Mouse (Mus musculus) left cerebral cortex, adult 9 months (tissue): ENCODE measurements around the gene Ormdl3.

Source experiments
- DNase-seq, 2 experiments: peaks; one replicate each; pipeline ENCODE4 v3.0.0; 2022; ENCODE audit warnings: low spot score in 2 of 2

Ormdl3 gene

GRCm38 (mm10) chr11:98588833-98589281 lies 1.7 kb upstream of the Ormdl3 start:
- DNase-seq: no peak

DNA sequence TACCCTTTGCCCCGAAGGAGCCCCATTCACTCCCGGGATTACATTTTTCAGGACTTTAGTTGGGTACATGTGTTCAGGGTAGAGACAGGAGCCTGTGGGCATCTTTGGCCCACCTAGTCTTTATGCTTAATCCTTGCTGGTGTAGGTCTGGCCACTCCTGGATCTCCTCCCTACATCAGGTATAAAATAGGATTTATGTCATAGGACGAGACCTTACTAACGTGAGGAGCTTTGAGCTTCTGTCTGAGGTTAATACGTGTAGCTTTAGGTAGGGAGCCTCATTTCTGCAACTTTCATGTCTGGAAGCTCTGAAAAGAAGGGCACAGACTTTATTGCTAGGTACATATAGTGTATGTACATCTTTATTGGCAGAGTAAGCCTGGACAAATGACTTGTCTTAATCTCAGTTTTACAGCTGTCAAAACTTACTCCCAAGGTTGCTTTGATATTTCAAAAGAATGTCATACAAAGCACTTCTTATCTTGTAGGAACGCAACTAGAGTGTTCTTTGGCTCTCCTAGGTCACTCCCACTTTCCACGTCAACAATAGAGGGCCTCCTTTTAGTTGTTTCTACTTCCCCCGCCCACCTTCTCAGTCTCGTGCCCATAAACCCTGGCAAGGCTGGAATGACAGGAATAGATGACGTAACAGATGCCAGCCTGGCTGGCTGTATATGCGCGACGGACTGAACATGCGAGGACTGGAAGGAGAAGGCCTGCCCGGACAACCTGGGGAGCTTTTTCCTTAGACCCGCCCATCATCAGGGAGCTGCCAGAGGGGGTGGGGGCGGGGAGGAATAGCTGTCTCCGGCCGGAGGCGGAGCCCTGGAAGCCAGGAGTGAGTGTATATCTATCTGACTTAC lies 747 bp upstream of the Ormdl3 start:
- peak in 1 of 2 experiments; percentile 58 for DNase-seq

DNA sequence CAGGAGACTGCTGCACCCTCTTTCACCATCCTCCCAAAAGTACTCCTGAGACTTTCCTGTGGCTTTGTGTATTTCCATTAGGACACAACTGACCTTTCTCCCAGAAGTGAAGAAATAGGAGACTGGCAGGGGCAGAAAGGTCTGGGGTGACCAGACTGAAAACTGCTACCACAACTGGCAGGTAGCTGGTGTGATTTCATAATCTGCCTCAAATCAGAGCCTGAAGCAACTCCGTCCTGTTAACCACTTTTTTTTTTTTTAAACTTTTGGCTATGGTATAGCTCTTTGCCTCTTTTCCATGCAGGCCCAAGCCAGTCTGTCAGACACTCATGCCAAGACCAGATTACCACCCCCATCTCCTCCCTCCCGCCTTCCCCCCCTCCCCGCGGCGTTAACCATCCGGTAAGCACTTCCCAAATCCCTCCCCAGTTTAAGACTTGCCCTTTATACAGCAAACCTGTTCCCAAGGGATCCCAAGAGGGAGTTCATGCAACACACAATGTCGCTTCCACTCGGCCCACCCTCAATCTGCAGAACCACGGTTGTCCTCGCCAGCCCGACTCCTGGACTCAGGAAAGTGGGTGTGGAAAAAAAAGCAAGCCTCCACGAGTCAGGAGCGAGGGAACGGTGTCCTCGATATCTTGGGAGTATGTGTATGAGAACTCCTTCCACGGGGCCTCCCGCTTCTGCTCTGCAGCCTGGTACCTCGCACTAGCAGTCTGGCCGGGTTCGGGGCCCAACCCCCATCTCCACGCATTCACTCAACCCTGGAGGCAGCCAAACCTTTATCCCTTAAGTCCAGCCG lies 879 bp downstream of the Ormdl3 start:
- DNase-seq: no peak

- no peak for DNase-seq
Observed at GRCm38 (mm10) chr11:98584629-98585177, 2.5 kb downstream of the Ormdl3 start.

DNA sequence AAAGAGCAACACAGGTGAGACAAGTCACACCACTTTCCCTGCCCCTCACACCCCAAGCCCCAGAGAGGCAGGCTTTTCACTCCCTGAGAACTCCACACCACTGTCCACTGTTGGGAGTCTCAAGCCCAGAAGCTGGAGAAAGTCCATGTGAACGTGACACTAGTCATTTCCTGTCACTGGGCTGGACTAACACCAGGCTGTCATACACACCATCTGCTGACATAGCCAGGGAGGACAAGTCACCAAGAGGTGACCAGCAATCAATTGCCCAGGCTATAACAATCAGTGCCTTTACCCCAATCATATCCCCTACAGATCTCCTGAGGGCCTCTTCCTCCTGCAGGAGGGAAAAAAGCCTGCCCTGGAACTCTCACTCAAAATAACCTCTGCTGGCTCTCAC lies 3.0 kb downstream of the Ormdl3 start:
- no peak for DNase-seq

- DNase-seq: no peak
Observed at GRCm38 (mm10) chr11:98583571-98583970, 3.6 kb downstream of the Ormdl3 start.

DNA sequence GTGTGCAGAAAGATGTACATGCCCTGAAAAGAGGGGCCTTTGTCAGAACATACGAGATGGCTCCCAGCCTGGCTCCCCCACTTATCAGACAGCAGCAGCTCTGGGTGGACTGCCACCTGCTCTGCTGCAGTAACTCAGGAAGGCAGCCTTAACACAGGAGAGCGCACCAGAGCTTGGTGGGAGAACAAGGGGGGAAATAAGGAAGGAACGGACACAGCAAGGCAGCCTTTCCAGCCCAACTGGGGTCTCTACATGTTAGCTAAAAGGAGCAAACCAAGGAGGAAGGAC lies 4.0 kb downstream of the Ormdl3 start:
- no peak for DNase-seq

DNA sequence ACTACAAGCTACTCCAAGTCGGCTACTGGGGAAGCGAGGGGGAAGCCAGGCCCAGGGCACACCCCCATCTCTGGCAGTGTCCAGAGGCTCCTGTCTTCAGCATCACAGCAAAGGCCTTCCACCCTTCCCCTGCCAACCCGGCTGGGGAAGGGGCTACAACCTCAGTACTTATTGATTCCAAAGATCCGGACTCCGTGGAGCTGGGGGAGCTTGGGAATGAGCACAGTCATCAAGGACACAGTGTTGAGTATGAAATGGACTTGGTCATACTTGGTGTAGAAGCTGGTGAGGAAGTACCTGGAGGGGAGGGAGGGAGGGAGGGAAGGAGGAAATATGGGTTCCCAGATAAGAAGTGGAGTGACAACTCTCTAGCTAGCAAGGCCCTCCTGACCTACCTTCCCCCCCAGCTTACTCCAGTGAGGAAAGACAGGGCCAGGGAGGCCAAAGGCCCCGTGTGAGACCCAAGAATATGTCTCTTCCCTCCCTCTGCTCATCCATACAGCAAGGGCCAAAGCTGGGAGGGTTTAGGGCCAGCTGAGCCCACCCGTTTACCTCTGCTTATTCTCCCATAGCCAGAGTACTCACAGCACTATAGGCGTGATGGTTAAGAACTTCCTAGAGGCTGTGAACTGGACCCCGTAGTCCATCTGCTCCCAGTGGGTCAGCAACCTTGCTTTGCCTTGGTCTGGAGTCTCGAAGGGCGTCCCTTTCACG lies 4.5 kb downstream of the Ormdl3 start:
- DNase-seq: no peak

DNA sequence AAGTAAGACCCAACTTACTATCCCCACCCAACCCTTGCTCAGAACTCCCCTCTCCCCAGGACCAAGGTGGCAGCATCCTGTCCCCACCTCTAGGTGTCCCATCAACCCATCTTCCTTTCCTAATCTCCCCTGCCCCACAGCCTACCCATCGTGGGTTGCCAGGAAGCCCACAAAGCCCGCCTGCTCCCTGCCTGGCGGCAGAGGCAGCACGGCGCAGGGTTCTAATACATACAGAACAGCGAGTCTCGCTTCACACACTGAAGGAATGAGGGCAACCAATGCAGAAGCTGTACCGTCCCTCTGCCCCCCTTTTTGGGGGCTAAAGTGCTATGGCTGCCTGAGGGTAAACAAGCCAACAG lies 5.2 kb downstream of the Ormdl3 start:
- DNase-seq: no peak

DNA sequence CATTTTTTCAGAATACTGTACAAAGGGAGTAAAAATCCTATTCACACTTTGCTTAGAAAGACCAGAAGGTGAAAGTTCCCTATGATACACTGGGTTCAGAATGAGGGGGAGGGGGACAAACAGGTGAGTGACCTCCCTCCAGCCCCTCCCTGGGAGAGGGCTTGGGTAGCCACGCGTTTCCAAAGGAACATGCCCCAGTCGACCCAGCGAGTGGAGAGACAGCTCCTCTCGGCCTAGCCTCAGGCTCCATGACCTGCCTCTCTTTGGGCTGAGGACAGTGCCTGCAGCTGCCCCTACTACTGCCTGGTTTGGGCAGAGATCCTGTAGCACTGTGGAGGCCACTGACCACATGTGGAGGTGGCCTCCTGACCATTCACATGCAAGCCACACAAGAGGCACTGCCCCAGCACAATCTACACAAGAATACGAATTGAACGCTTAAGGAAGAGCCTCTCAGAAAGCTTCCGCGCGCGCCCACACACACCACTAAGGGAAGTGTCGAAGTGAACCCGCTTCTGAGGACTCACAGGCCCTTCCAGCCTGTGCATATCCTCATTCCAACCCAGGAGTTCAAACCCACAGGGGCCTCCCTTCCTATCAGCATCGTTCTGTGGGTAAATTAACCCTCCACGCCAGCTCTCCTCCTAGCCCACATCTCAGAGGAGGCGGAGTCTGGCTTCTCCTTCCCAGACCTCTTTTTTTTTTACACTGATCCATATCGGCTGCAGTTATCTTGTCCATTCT lies 5.7 kb downstream of the Ormdl3 start:
- no peak for DNase-seq

DNA sequence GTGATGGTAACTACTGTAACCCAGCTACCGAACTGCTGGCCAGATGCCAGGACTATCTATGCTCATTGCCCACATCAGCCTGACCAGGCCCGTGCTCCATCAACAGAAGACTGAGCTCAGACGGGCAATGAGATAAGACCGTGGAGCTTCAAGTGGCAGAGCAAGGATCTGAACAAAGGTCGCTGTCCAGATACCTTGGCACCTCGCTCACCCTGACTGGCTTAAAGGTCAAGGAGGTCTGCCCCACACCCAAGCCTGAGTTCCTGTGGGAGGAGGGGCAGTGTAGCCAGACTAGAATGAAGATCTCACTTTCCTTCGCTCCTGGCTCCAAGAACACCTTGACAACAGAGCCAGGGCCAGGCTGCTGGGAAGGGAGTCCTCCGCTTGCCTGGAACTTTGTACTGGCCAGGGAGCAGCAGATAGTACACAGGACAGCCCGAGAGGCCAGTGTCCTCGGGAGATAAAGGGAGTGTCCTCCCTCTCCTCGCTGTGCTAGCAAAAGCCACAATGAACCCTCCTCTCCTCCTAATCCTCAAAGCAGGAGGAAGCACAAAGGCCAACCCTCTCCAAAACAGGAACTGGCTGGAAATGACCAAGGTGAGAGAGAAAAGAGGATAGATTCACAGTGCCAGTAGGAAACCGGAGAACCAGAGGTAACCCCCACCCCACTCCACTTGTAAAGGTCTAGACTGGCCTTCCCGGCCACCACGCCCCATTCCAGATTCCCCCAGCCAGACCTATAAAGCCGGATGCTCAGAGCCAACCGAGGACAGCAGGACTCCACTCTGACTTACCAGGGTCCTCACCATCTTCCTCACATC lies 6.7 kb downstream of the Ormdl3 start:
- no peak for DNase-seq

DNA sequence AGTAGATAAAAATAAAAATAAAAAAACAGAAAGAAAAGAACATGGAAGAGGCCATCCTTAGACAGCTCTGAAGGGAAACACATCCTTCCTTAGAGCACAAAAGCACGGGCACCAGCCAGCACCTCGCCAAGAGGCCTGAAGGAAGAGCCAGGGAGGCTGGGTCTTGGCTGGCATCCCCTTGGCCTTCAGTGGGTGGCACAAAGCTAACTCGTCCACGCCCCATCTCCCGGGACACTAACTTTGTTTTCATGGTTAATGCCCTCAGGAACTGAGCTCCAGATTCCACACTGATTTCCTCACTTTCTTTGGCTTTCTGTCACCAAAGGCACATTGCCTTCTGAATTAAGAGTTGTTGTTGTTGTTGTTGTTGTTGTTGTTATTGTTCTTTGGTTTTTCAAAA lies 9.4 kb downstream of the Ormdl3 start:
- DNase-seq: no peak

DNA sequence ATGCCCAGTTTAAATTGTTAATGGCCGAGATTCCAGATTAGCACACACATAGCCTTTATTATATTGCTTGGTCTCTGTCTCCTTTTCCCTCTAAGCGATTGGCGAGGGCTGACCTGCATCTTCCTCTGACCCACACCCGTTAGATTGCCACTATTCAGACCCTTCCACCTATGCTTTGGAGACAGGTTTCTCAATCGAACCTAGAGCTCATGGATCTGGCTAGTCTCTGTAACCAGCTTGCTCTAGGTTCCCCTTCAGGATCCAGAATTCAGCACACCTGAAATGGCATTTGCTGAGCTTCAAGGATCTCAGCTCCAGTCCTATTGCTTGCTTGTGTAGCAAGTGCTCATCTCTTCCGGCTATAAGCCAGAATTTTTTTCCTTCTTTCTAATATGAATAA lies 17.7 kb downstream of the Ormdl3 start:
- no peak for DNase-seq

GRCm38 (mm10) chr11:98568326-98568725 lies 18.8 kb downstream of the Ormdl3 start:
- DNase-seq: no peak

DNA sequence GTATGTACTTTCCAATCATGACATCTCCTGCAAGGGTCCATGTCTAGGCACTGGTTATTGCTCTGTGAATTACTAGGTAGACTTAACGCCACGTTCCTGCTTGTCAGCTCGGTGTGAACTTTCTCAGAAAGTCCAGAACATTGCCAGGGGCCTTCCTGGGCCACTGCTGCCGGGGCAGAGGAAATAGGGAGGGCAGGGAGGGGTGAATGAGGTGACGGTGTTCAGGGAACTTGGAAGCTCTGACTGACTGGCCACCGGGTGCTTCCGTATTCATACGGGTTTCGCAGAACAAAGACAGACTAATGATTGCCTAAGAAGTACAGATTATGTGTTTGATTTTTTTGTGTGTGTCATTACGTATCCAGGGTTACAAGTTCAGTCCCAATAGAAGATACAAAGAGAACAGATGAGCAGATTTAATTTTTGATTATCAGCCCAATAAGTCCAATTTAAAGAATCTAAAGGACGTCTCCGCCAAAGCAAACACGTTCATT lies 23.2 kb downstream of the Ormdl3 start:
- DNase-seq: no peak

GRCm38 (mm10) chr11:98563025-98563424 lies 24.1 kb downstream of the Ormdl3 start:
- no peak for DNase-seq

- DNase-seq: no peak
Observed at GRCm38 (mm10) chr11:98560942-98561341, 26.2 kb downstream of the Ormdl3 start.

DNA sequence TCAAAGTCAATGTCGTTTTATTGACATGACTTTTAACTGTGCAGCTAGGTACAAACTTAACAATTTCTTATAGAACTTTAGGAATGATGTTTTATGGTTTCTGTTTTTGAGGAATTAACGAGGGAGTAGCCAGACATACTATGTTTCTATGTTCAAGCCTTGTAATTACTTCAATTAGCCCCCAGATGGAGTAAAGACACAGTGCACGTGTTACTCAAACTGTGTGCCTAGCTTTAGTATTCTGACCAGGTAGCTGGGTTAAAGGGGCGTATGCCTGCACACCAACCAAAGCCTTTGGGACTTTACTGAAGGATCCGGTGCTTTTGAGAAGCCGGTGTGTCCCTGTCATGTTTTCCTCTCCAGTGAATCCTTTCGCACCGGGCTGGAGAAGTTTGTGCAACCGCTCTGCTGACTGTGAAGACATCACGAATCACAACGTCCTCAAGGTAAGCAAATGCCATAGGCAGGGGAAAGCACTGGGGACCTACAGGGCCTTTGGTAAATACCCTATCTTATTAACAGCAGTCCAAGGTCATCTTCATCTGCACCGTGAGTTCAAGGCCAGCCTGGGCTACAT lies 32.0 kb downstream of the Ormdl3 start:
- no peak for DNase-seq

DNA sequence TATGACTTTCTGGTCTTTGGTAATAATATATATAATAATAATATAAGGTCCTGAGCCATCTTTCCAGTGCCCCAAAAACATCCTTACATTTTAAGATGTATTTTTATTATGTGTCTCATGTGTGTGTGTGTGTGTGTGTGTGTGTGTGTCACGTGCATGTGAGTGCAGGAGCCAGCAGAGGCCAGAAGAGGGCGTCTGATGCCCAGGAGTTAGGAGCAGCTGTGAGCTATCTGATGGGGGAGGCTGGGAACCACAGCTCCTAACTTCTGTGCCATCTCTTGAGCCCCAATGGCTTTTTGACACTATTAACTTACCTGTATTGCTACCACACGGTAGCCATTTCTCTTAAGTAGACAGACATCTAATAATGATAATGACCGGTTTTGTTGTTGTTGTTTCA lies 33.2 kb downstream of the Ormdl3 start:
- no peak for DNase-seq
